Comparison of ENCODE assay signal across 8 mouse cellular contexts in genomic region chr5:114308765-114309679, GRCm38 (mm10). TPM values are rescaled to one million over a fixed set of nuclear protein-coding genes. Genes with fewer than 3 reads are reported as not detected.
DNase-seq lines count a peak whose midpoint lies in the region; ATAC-seq and TF ChIP-seq lines count a peak whose summit lies in the region.

No protein-coding gene starts in this region.

- H3K4me3 ChIP-seq in lung, embryonic 14.5 days (ENCODE audit: low read depth, low read length), result peak overlapping the region; percentile 25
- H3K4me3 ChIP-seq in hindbrain, embryonic 10.5 days, result peak overlapping the region; percentile 18; the same call in 1 of the 2 replicates
- H3K4me3 ChIP-seq in lung, embryonic 15.5 days, result peak overlapping the region; percentile 29

- H3K9ac ChIP-seq in lung, embryonic 14.5 days, result peak overlapping the region; percentile 45
- peak overlapping the region; percentile 19; the same call in 1 of the 2 replicates for H3K9ac ChIP-seq in lung, embryonic 15.5 days

- H3K4me1 ChIP-seq in lung, embryonic 14.5 days (ENCODE audit: insufficient read depth), result no peaks in the 10 kb centered on the region
- peaks cover 15% of the 10 kb centered on the region for H3K4me1 ChIP-seq in hindbrain, embryonic 10.5 days (replicated peaks)
- peaks cover 10% of the 10 kb centered on the region for H3K4me1 ChIP-seq in lung, embryonic 15.5 days

- 30% methylated on average over 18 of the region's 18 CpGs for WGBS in lung, embryonic 14.5 days
- WGBS in hindbrain, embryonic 10.5 days, result 45% methylated on average over 18 of the region's 18 CpGs
- WGBS in lung, embryonic 15.5 days, result 30% methylated on average over 18 of the region's 18 CpGs

- peak; percentile 73 for TF ChIP-seq CTCF in lung, embryonic 14.5 days (IDR thresholded peaks at IDR 0.05; ENCODE audit: low read depth)

- no peak for ATAC-seq in CD4-positive, CD25-positive, alpha-beta regulatory T cell, adult 4 months
- peak; percentile 48; the same call in 1 of the 2 replicates for ATAC-seq in lung, embryonic 14.5 days (ENCODE audit: insufficient read depth)
- ATAC-seq in lung, embryonic 15.5 days (ENCODE audit: borderline replicate concordance, extremely low read depth, low FRiP score, low TSS enrichment), result peak; percentile 20; the same call in 1 of the 2 replicates
- ATAC-seq in cerebellum, adult (ENCODE audit: insufficient number of reproducible peaks, low FRiP score, low TSS enrichment), result no peak

- H3K4me2 ChIP-seq in lung, embryonic 14.5 days, result peak overlapping the region; percentile 65
- peak overlapping the region; percentile 61 for H3K4me2 ChIP-seq in lung, embryonic 15.5 days

- no peaks in the 10 kb centered on the region for H3K36me3 ChIP-seq in lung, embryonic 14.5 days (ENCODE audit: insufficient read depth)
- H3K36me3 ChIP-seq in hindbrain, embryonic 10.5 days, result no peaks in the 10 kb centered on the region
- H3K36me3 ChIP-seq in lung, embryonic 15.5 days, result no peaks in the 10 kb centered on the region

- H3K9me3 ChIP-seq in lung, embryonic 14.5 days (ENCODE audit: low read depth, low read length), result no peaks in the 10 kb centered on the region
- H3K9me3 ChIP-seq in hindbrain, embryonic 10.5 days, result no peaks in the 10 kb centered on the region
- H3K9me3 ChIP-seq in lung, embryonic 15.5 days, result no peaks in the 10 kb centered on the region

- DNase-seq in CD4-positive, CD25-positive, alpha-beta regulatory T cell, adult 2 months (ENCODE audit: low read depth, low spot score), result peak; percentile 75
- DNase-seq in lung, embryonic 14.5 days, result peak; percentile 97
- no peak for DNase-seq in lung, postnatal 14 days
- no peak for DNase-seq in hindbrain, embryonic 10.5 days (ENCODE audit: low spot score)
- no peak for DNase-seq in spleen, postnatal 4 days (ENCODE audit: low spot score in 2 of 2)

- H3K27me3 ChIP-seq in lung, embryonic 14.5 days (ENCODE audit: insufficient read depth, low read length), result no peaks in the 10 kb centered on the region
- H3K27me3 ChIP-seq in hindbrain, embryonic 10.5 days (ENCODE audit: insufficient read depth, poor library complexity, severe bottlenecking), result peaks cover 59% of the 10 kb centered on the region
- no peaks in the 10 kb centered on the region for H3K27me3 ChIP-seq in lung, embryonic 15.5 days

- no peak overlapping the region for H3K27ac ChIP-seq in lung, embryonic 14.5 days (ENCODE audit: low read depth)
- H3K27ac ChIP-seq in hindbrain, embryonic 10.5 days, result peak overlapping the region; percentile 16; the same call in 1 of the 2 replicates
- H3K27ac ChIP-seq in lung, embryonic 15.5 days, result no peak overlapping the region

RNA-seq across cellular contexts. Expression of gene Myo1h, which starts 20.1 kb away (rescaled TPM):
- 1 to 10 TPM; 4.3 to 5.7 TPM for polyA plus RNA-seq in CD4-positive, CD25-positive, alpha-beta regulatory T cell, adult 4 months (2017; shearing (Covaris generic))
- 2.5 and 2.8 TPM in 2 replicates for polyA plus RNA-seq in lung, embryonic 14.5 days (2014; fragmentation: Nextera tagmentation; extraction: Ambion mirVana)
- polyA plus RNA-seq in hindbrain, embryonic 10.5 days (2016; fragmentation: Nextera tagmentation; extraction: Ambion mirVana), result 0.59 and 0.73 TPM in 2 replicates
- 3.5 and 4.6 TPM in 2 replicates for polyA plus RNA-seq in lung, embryonic 15.5 days (2015; fragmentation: Nextera tagmentation; extraction: Ambion mirVana)

RNA-seq across cellular contexts. Expression of gene Foxn4, which starts 35.4 kb away (rescaled TPM):
- not detected for polyA plus RNA-seq in CD4-positive, CD25-positive, alpha-beta regulatory T cell, adult 4 months (2017; shearing (Covaris generic))
- polyA plus RNA-seq in lung, embryonic 14.5 days (2014; fragmentation: Nextera tagmentation; extraction: Ambion mirVana), result 0.16 and 0.22 TPM in 2 replicates
- polyA plus RNA-seq in hindbrain, embryonic 10.5 days (2016; fragmentation: Nextera tagmentation; extraction: Ambion mirVana), result 4.0 and 4.2 TPM in 2 replicates
- 1.4 and 1.7 TPM in 2 replicates for polyA plus RNA-seq in lung, embryonic 15.5 days (2015; fragmentation: Nextera tagmentation; extraction: Ambion mirVana)

Comparison
In these comparisons a context has a peak if more than half of its experiments do, and no peak if none do; other contexts are left out.
1. DNase-seq: peak in CD4-positive, CD25-positive, alpha-beta regulatory T cell, adult 2 months (single experiment) and lung, embryonic 14.5 days (single experiment); none in lung, postnatal 14 days (single experiment), hindbrain, embryonic 10.5 days (single experiment) and spleen, postnatal 4 days (0 of 2).
2. ATAC-seq: peak in lung, embryonic 14.5 days (single experiment) and lung, embryonic 15.5 days (single experiment); none in CD4-positive, CD25-positive, alpha-beta regulatory T cell, adult 4 months (single experiment) and cerebellum, adult (single experiment).
3. Peak in every context shown above with its lines, with median percentiles within 50 percentile points of each other: H3K4me3 ChIP-seq.